Mouse (Mus musculus): ENCODE measurements at regions not wholly inside any gene's neighbourhood (a gene's known extent, or its start where the extent isn't known, plus 50 kb on each side); places are given as distances from the start of the nearest gene placed in this dataset.
A peak's percentile ranks its signal among the peaks of the same experiment; 100 is the strongest.

GRCm38 (mm10) chr14:106364767-106365623 is 259.0 kb downstream of the Trim52 start:
- intact Hi-C loops (cut with DNase I) = no loop called here
- DNase-seq = no peak

GRCm38 (mm10) chr14:106365624-106366118 is 259.7 kb downstream of the Trim52 start:
- DNase-seq = no peak
- intact Hi-C loops (cut with DNase I) = no loop called here

- no peak for DNase-seq
- intact Hi-C loops (cut with DNase I) = no loop called here
These were observed 267.5 kb downstream of the Trim52 start for GRCm38 (mm10) chr14:106373451-106373850.

GRCm38 (mm10) chr14:106379645-106380044 is 273.6 kb downstream of the Trim52 start:
- intact Hi-C loops (cut with DNase I) = no loop called here
- DNase-seq = no peak

- intact Hi-C loops (cut with DNase I) = no loop called here
- no peak for DNase-seq
These were observed 281.7 kb downstream of the Trim52 start for GRCm38 (mm10) chr14:106387671-106388070.

- intact Hi-C loops (cut with DNase I) = no loop called here
- no peak for DNase-seq
These were observed 284.5 kb downstream of the Trim52 start for GRCm38 (mm10) chr14:106390546-106390945.

- intact Hi-C loops (cut with DNase I) = no loop called here
- DNase-seq = no peak
These were observed 288.0 kb downstream of the Trim52 start for GRCm38 (mm10) chr14:106393978-106394377.

- intact Hi-C loops (cut with DNase I) = no loop called here
- no peak for DNase-seq
These were observed 307.0 kb downstream of the Trim52 start for GRCm38 (mm10) chr14:106412917-106413558.

- DNase-seq = no peak
- intact Hi-C loops (cut with DNase I) = no loop called here
These were observed 318.7 kb downstream of the Trim52 start for GRCm38 (mm10) chr14:106424714-106425113.

GRCm38 (mm10) chr14:106428594-106428993 is 322.6 kb downstream of the Trim52 start:
- DNase-seq = no peak
- intact Hi-C loops (cut with DNase I) = no loop called here

- intact Hi-C loops (cut with DNase I) = no loop called here
- DNase-seq = peak; percentile 58
These were observed 333.3 kb downstream of the Trim52 start for GRCm38 (mm10) chr14:106439282-106439681.

- intact Hi-C loops (cut with DNase I) = no loop called here
- no peak for DNase-seq
These were observed 383.1 kb downstream of the Trim52 start for GRCm38 (mm10) chr14:106489074-106489473.

GRCm38 (mm10) chr14:106491389-106491788 is 385.4 kb downstream of the Trim52 start:
- intact Hi-C loops (cut with DNase I) = loop anchor here (10.0 kb wide), 1 partner anchor 587 kb away; no protein-coding TSS in a partner anchor
- no peak for DNase-seq

GRCm38 (mm10) chr14:106500344-106501135 is 394.5 kb downstream of the Trim52 start:
- DNase-seq = no peak
- intact Hi-C loops (cut with DNase I) = loop anchor here (10.0 kb wide), 1 partner anchor 1196 kb away; no protein-coding TSS in a partner anchor

- intact Hi-C loops (cut with DNase I) = loop anchor here (10.0 kb wide), 1 partner anchor 1202 kb away; no protein-coding TSS in a partner anchor
- DNase-seq = no peak
These were observed 400.9 kb downstream of the Trim52 start for GRCm38 (mm10) chr14:106506921-106507320.

- intact Hi-C loops (cut with DNase I) = no loop called here
- DNase-seq = no peak
These were observed 412.8 kb downstream of the Trim52 start for GRCm38 (mm10) chr14:106518552-106519358.

- intact Hi-C loops (cut with DNase I) = no loop called here
These were observed 414.8 kb downstream of the Trim52 start for GRCm38 (mm10) chr14:106520808-106521207.

GRCm38 (mm10) chr14:106550150-106550549 is 444.2 kb downstream of the Trim52 start:
- DNase-seq = no peak
- intact Hi-C loops (cut with DNase I) = no loop called here

More at GRCm38 (mm10) chr14:106520808-106521207, 414.8 kb downstream of the Trim52 start:
- no peak for DNase-seq

GRCm38 (mm10) chr14:106579281-106579680 is 473.3 kb downstream of the Trim52 start:
- DNase-seq = no peak
- intact Hi-C loops (cut with DNase I) = no loop called here

- peak; percentile 21 for DNase-seq
These were observed 475.9 kb downstream of the Trim52 start for GRCm38 (mm10) chr14:106581886-106582285.

More at GRCm38 (mm10) chr14:106581886-106582285, 475.9 kb downstream of the Trim52 start:
- intact Hi-C loops (cut with DNase I) = no loop called here

All from left cerebral cortex, postnatal 4 days (tissue).